Mouse (Mus musculus): Measurements from ENCODE around the gene Mark1.

Gene Mark1

GRCm38 (mm10) chr1:184963121-184963693 is 36.2 kb downstream of the Mark1 start:
- no peak for DNase-seq (ENCODE audit: low spot score in 2 of 2)

- DNase-seq (ENCODE audit: low spot score in 2 of 2), result no peak
These were observed 37.5 kb downstream of the Mark1 start for GRCm38 (mm10) chr1:184961853-184962252.

DNA sequence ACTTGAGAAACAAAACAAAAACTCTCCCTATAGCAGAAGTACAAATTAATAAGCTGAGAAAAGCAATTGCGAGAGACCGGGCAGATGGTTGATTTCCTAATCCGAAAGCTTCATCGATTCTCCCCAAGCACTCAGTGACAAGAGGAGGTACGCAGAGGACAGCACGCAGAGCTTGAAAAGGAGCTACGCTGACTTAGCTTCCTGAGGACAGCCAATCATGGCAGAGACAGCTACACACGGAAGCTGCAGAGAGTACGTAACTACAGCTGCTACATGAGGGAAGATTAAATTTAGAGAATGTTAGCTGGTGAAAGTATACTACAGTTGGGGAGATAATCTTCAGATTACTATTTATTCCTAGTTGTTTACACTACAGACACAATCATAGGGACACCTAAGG is 40.6 kb downstream of the Mark1 start:
- no peak for DNase-seq (ENCODE audit: low spot score in 2 of 2)

GRCm38 (mm10) chr1:184958388-184958787 is 41.0 kb downstream of the Mark1 start:
- DNase-seq (ENCODE audit: low spot score in 2 of 2), result no peak

DNA sequence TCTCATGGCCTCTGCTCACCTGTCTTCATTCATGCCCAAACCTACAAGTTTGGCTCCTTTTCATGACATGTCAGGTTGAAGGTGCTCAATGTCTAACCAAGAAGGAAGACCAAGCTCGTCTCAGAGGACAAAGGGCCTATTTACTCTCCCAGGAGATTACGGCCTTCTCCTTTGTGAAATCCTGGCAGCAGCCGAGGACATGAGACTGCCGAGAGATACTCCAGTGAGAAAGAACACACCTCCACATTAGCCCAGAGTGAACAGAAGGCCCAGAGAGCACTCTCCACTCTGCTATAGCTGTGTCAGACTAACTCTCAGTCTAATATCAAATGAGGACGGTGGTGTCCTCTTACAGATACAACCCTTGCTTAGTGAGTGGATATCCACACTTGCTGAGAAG is 47.6 kb downstream of the Mark1 start:
- DNase-seq (ENCODE audit: low spot score in 2 of 2), result no peak

DNA sequence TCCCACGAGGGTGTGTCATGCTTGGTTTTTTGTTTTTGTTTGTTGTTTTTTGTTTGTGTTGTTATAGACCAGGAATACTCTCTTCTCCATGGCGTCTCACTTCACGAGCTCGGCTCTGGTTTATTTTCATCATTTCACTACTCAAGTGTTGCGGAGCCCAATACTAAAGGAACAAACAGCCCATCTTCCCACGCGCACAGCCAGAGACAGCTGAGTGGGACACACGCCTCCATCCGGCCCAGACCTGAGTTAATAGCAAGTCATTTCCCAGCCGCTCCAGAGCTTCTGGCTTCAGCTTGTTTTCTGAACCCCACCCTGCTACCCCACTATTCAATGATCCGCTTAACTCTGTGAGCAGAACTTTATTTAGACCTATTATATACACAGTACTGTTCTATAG is 48.3 kb downstream of the Mark1 start:
- DNase-seq (ENCODE audit: low spot score in 2 of 2), result no peak

DNA sequence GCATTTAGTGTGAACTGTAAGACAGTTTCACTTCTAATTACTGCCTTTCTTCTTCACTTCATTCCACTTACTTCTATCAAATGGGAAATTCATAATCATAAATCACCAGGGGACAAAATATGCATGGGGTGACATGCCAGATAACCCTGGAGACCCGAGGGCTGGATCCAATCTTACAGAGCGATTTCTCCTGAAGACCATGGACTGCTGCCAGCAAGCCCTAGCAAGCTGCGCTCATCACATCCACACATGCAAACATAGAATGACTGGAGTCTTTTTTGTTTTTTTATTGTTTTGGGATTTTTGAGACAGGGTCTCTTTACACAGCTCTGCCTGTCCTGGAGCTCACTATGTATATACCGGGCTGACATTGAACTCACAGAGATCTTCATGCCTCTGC is 61.3 kb downstream of the Mark1 start:
- DNase-seq (ENCODE audit: low spot score in 2 of 2), result no peak

- no peak for DNase-seq (ENCODE audit: low spot score in 2 of 2)
These were observed 63.4 kb downstream of the Mark1 start for GRCm38 (mm10) chr1:184935980-184936379.

- no peak for DNase-seq (ENCODE audit: low spot score in 2 of 2)
These were observed 63.9 kb downstream of the Mark1 start for GRCm38 (mm10) chr1:184935490-184935889.

DNA sequence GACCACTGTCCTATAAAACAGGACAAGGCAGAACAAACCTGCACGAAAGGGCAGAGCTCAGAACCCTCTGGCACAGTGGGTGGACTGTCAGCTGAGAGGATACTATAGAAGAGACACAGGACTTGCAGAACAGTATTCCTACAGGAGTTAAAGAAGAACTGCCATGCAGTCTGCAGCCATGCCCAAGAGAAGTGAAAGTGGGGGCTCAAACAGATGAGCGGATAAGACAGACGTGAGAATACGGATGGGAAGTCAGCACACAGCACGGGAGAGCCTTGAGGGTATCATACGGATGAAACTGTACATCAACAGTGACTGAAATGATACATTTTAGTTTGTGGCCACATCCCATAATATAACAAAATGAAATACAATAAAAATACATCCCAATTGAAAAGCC is 68.3 kb downstream of the Mark1 start:
- DNase-seq (ENCODE audit: low spot score in 2 of 2), result no peak

DNA sequence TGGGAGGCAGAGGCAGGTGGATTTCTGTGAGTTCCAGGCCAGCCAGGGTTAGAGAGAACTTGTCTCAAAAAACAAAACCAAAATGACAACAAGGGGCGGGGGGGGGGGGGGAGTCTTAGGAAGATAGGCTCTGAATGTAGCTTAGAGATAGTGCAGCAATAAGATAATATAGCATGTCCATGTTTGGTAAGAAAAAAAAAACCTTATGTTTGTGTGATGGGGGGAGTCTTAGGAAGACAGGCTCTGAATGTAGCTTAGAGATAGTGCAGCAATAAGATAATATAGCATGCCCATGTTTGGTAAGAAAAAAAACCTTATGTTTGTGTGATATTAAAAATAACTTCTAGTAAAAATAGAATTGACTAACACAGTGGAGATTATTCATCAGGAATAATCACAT is 71.0 kb downstream of the Mark1 start:
- no peak for DNase-seq (ENCODE audit: low spot score in 2 of 2)

GRCm38 (mm10) chr1:184927911-184928310 is 71.5 kb downstream of the Mark1 start:
- no peak for DNase-seq (ENCODE audit: low spot score in 2 of 2)

DNA sequence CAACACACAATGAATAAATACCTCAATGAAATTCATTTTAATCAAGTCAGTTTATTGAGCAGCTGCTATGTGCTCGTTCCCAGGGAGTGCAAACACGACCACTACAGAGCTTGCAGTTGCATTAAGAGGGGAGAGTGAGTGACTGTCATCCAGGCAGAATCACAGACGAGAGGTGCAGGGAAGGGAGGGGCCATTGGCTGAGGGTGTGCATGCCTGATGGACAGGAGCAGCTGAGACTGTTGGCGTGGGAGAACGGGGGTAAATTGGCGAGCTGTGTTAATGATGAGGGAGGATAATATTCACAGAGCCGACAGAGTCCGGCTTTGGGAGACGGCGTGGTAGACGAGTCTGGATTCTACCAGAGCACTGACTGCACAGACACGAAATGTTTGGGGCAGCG is 76.5 kb downstream of the Mark1 start:
- DNase-seq (ENCODE audit: low spot score in 2 of 2), result no peak

DNA sequence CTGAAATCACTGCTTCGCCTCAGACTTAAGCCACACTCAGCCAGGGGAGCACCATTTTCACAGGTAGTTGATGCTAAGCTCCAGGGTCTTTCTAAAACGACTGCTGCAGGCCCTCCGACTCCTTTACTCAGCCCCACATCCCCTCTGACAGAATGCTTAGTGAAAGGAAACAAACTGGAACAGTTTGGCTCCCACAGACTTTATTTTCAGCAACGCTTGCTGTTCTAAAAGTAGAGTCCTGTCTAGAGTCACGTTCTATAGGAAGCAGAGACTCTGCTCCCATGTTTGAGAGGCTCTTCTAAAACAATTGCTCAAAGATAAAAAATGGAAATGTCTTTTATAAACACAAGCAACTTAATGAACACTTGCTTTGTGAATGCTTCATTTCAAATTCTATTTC is 79.3 kb downstream of the Mark1 start:
- DNase-seq (ENCODE audit: low spot score in 2 of 2), result no peak

DNA sequence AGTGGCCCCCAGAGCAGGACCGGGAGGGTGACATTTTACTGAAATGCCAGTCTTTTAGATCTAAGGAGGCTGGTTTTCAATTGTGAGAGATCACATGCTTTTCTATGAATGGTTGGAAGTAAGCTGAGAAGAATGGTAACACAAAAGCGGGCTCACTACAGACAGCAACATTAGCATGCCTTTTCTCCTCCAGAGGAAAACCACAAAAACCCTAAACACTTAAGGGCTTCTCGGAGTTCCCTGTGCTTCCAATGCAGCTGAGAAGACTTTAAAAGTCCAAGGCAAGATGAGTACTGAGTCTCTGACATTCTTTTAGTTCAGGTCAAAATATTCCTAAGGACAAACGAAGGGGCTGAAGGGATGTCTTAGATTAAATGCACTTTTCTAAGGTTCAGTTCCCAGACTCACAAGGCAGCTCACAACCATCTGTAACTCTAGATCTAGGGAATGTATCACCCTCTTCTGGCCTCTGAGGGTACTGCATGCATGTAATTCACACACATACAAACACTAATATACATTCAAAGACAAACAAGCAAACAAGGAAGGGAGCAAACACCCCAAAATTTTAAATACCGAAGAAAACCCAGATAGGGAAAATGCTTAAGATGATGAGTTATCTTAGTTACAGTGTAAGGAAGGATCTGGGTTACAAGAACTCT is 81.0 kb downstream of the Mark1 start:
- no peak for DNase-seq (ENCODE audit: low spot score in 2 of 2)

- no peak for DNase-seq (ENCODE audit: low spot score in 2 of 2)
These were observed 87.0 kb downstream of the Mark1 start for GRCm38 (mm10) chr1:184912336-184912735.

- DNase-seq (ENCODE audit: low spot score in 2 of 2), result no peak
These were observed 87.5 kb downstream of the Mark1 start for GRCm38 (mm10) chr1:184911861-184912260.

DNA sequence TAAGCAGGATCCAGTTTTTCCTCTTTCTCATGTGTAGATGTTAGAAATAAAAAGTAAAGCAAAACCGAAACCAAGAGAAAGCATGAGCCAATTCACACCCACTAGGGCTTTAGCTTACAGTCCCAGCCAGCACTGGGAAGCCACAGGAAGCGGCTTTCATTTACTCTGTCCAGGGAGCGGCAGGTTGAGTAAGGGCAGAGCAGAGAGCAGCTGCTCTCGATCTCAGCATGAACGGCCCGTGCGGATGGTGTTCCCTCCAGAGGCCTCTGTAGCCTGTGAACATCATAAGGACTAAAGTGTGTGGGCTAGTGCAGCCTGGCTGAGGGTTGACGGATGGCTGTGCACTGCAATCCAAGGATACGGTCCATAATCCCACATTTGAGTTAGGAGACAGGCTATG is 90.8 kb downstream of the Mark1 start:
- DNase-seq (ENCODE audit: low spot score in 2 of 2), result no peak

GRCm38 (mm10) chr1:184905904-184906745 is 93.2 kb downstream of the Mark1 start:
- DNase-seq (ENCODE audit: low spot score in 2 of 2), result no peak

- no peak for DNase-seq (ENCODE audit: low spot score in 2 of 2)
These were observed 94.0 kb downstream of the Mark1 start for GRCm38 (mm10) chr1:184905371-184905770.

- DNase-seq (ENCODE audit: low spot score in 2 of 2), result no peak
These were observed 95.7 kb downstream of the Mark1 start for GRCm38 (mm10) chr1:184903697-184904096.

GRCm38 (mm10) chr1:184902886-184903285 is 96.5 kb downstream of the Mark1 start:
- DNase-seq (ENCODE audit: low spot score in 2 of 2), result no peak

GRCm38 (mm10) chr1:184897350-184897749 is 102.0 kb downstream of the Mark1 start:
- DNase-seq (ENCODE audit: low spot score in 2 of 2), result no peak

Measured in frontal cortex, postnatal 10 days (tissue).